Mouse (Mus musculus): ENCODE measurements at regions not wholly inside any gene's neighbourhood (a gene's known extent, or its start where the extent isn't known, plus 50 kb on each side); places are given as distances from the start of the nearest gene placed in this dataset.

- Histone ChIP-seq H3K36me3 (ENCODE audit: control insufficient read depth, insufficient read depth, low read length) (no peaks in the 10 kb centered on the region), H3K27ac (ENCODE audit: low read depth, low read length) (no peak overlapping the region), H3K4me2 (ENCODE audit: low read length) (no peak overlapping the region), H3K4me1 (ENCODE audit: control insufficient read depth, insufficient read depth, low read length) (no peaks in the 10 kb centered on the region), H3K27me3 (replicated peaks; ENCODE audit: control insufficient read depth, insufficient read depth, low read length) (no peaks in the 10 kb centered on the region), H3K4me3 (ENCODE audit: low read depth, low read length) (no peak overlapping the region), H3K9me3 (replicated peaks; ENCODE audit: control insufficient read depth, low read length) (no peaks in the 10 kb centered on the region), H3K9ac (ENCODE audit: low read length) (no peak overlapping the region)
- no peak for ATAC-seq
- no peak for DNase-seq (ENCODE audit: low spot score)
- 91% methylated on average over 1 of the region's 1 CpGs for WGBS
These were observed 252.5 kb downstream of the Tpm3-rs7 start for GRCm38 (mm10) chr14:113566885-113567284.

- H3K27ac ChIP-seq (ENCODE audit: low read depth, low read length): no peak overlapping the region
- no peak for DNase-seq (ENCODE audit: low spot score)
- H3K9ac ChIP-seq (ENCODE audit: low read length): no peak overlapping the region
- 84% methylated on average over 5 of the region's 5 CpGs for WGBS
- H3K9me3 ChIP-seq (replicated peaks; ENCODE audit: control insufficient read depth, low read length): no peaks in the 10 kb centered on the region
- ATAC-seq: no peak
- H3K4me3 ChIP-seq (ENCODE audit: low read depth, low read length): no peak overlapping the region
- H3K27me3 ChIP-seq (replicated peaks; ENCODE audit: control insufficient read depth, insufficient read depth, low read length): no peaks in the 10 kb centered on the region
- no peaks in the 10 kb centered on the region for H3K36me3 ChIP-seq (ENCODE audit: control insufficient read depth, insufficient read depth, low read length)
- no peak overlapping the region for H3K4me2 ChIP-seq (ENCODE audit: low read length)
- no peaks in the 10 kb centered on the region for H3K4me1 ChIP-seq (ENCODE audit: control insufficient read depth, insufficient read depth, low read length)
These were observed 276.4 kb downstream of the Tpm3-rs7 start for GRCm38 (mm10) chr14:113590811-113591210.

DNA sequence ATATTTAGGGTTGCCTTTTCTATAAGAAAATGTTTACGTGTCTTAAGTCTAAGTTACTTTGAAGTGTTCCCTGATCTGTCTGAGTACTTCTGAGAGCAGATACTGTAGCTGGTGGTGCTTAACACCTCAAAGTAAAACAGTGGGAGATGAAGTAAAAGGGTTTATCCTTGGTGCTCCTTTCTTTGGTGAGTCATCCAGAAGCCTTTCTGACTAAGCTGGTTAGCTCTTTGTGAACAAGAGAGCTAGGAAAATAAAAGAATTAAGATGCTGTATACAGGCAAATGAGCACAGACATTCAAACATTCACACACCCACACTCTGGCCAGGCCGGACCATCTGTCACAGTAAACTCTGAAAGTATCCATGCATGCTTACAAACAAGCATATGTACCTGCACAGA, 312.7 kb downstream of the Tpm3-rs7 start:
- 57% methylated on average over 2 of the region's 2 CpGs for WGBS
- Histone ChIP-seq H3K36me3 (ENCODE audit: control insufficient read depth, insufficient read depth, low read length) (no peaks in the 10 kb centered on the region), H3K27ac (ENCODE audit: low read depth, low read length) (no peak overlapping the region), H3K27me3 (replicated peaks; ENCODE audit: control insufficient read depth, insufficient read depth, low read length) (no peaks in the 10 kb centered on the region), H3K4me1 (ENCODE audit: control insufficient read depth, insufficient read depth, low read length) (no peaks in the 10 kb centered on the region), H3K9ac (ENCODE audit: low read length) (no peak overlapping the region), H3K4me2 (ENCODE audit: low read length) (no peak overlapping the region), H3K9me3 (replicated peaks; ENCODE audit: control insufficient read depth, low read length) (no peaks in the 10 kb centered on the region), H3K4me3 (ENCODE audit: low read depth, low read length) (no peak overlapping the region)
- DNase-seq (ENCODE audit: low spot score): no peak
- ATAC-seq: peak; percentile 34; the same call in 1 of the 2 replicates

DNA sequence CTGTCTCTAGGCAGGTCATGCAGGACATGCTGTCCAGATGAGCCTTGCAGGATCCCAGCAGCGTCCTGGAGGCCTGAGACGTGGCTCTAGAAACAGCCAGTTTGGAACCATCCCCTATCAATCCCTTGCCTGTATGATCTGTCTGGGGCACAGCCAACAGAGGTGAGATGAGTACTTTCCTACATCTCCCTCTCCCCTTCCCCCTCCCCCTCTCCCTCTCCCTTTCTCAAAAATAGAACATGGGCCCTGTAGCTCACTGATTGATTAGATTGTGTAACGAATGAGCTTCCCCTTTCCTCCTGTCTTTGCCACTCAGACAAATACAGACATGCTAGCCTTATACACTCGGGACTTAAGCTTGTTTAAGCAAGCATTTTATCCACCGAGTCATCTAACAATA, 336.9 kb downstream of the Tpm3-rs7 start:
- DNase-seq (ENCODE audit: low spot score) (no peak), ATAC-seq (no peak)
- no peak overlapping the region for H3K27ac ChIP-seq (ENCODE audit: low read depth, low read length)
- H3K4me3 ChIP-seq (ENCODE audit: low read depth, low read length): no peak overlapping the region
- no peak overlapping the region for H3K4me2 ChIP-seq (ENCODE audit: low read length)
- no peaks in the 10 kb centered on the region for H3K27me3 ChIP-seq (replicated peaks; ENCODE audit: control insufficient read depth, insufficient read depth, low read length)
- H3K9ac ChIP-seq (ENCODE audit: low read length): no peak overlapping the region
- WGBS: 84% methylated on average over 5 of the region's 5 CpGs
- no peaks in the 10 kb centered on the region for H3K9me3 ChIP-seq (replicated peaks; ENCODE audit: control insufficient read depth, low read length)
- no peaks in the 10 kb centered on the region for H3K4me1 ChIP-seq (ENCODE audit: control insufficient read depth, insufficient read depth, low read length)
- no peaks in the 10 kb centered on the region for H3K36me3 ChIP-seq (ENCODE audit: control insufficient read depth, insufficient read depth, low read length)

DNA sequence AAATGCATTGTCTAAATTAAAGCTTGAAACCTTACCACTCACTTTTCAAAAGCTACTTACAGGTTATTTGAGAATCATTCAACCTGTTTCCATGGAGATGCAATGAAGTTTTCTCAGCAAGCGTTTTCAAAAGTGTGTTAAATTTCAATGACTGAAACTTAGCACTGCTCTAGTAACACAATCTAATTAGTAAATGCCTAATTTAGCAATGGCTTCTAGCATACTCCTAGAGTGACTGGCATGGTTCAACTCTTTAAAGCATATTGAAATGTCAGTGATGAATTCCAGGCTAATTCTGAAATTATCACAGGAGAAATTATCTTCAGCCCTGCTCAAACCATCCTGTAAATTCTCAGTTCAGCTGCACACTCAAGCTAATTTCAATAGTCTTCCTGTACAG, 342.5 kb downstream of the Tpm3-rs7 start:
- H3K4me1 ChIP-seq (ENCODE audit: control insufficient read depth, insufficient read depth, low read length): no peaks in the 10 kb centered on the region
- no peaks in the 10 kb centered on the region for H3K27me3 ChIP-seq (replicated peaks; ENCODE audit: control insufficient read depth, insufficient read depth, low read length)
- whole genome bisulfite sequencing: 6% methylated on average over 1 of the region's 1 CpGs
- H3K36me3 ChIP-seq (ENCODE audit: control insufficient read depth, insufficient read depth, low read length): no peaks in the 10 kb centered on the region
- ATAC-seq: no peak
- H3K4me2 ChIP-seq (ENCODE audit: low read length): no peak overlapping the region
- DNase-seq (ENCODE audit: low spot score): peak; percentile 27
- no peaks in the 10 kb centered on the region for H3K9me3 ChIP-seq (replicated peaks; ENCODE audit: control insufficient read depth, low read length)
- H3K27ac ChIP-seq (ENCODE audit: low read depth, low read length): no peak overlapping the region
- no peak overlapping the region for H3K4me3 ChIP-seq (ENCODE audit: low read depth, low read length)
- H3K9ac ChIP-seq (ENCODE audit: low read length): no peak overlapping the region

- no peaks in the 10 kb centered on the region for H3K9me3 ChIP-seq (replicated peaks; ENCODE audit: control insufficient read depth, low read length)
- DNase-seq (ENCODE audit: low spot score): no peak
- no peak overlapping the region for H3K27ac ChIP-seq (ENCODE audit: low read depth, low read length)
- H3K4me1 ChIP-seq (ENCODE audit: control insufficient read depth, insufficient read depth, low read length): no peaks in the 10 kb centered on the region
- H3K27me3 ChIP-seq (replicated peaks; ENCODE audit: control insufficient read depth, insufficient read depth, low read length): no peaks in the 10 kb centered on the region
- H3K4me3 ChIP-seq (ENCODE audit: low read depth, low read length): no peak overlapping the region
- no peaks in the 10 kb centered on the region for H3K36me3 ChIP-seq (ENCODE audit: control insufficient read depth, insufficient read depth, low read length)
- no peak for ATAC-seq
- no peak overlapping the region for H3K4me2 ChIP-seq (ENCODE audit: low read length)
- H3K9ac ChIP-seq (ENCODE audit: low read length): no peak overlapping the region
- WGBS: 98% methylated on average over 1 of the region's 1 CpGs
These were observed 354.3 kb downstream of the Tpm3-rs7 start for GRCm38 (mm10) chr14:113668660-113669059.

DNA sequence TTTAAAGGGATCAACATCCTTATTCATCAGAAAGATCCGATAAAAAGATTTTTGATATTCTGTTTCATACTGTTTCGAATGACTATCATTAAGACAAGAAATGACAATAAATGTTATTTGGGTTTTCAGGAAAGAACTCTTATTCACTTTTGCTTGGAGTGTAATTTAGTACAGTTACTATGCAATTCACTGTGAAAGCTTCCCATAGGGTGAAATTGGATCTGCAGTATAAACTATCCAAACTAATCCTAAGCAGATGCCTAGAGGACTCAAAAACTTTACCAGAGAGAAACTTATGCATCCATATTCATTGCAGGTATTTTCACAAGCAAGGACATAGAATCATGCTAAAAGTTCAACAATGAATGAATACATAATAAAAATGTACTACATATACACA, 355.0 kb downstream of the Tpm3-rs7 start:
- Histone ChIP-seq H3K4me1 (ENCODE audit: control insufficient read depth, insufficient read depth, low read length) (no peaks in the 10 kb centered on the region), H3K36me3 (ENCODE audit: control insufficient read depth, insufficient read depth, low read length) (no peaks in the 10 kb centered on the region), H3K27me3 (replicated peaks; ENCODE audit: control insufficient read depth, insufficient read depth, low read length) (no peaks in the 10 kb centered on the region), H3K9me3 (replicated peaks; ENCODE audit: control insufficient read depth, low read length) (no peaks in the 10 kb centered on the region), H3K9ac (ENCODE audit: low read length) (no peak overlapping the region), H3K4me2 (ENCODE audit: low read length) (no peak overlapping the region), H3K27ac (ENCODE audit: low read depth, low read length) (no peak overlapping the region), H3K4me3 (ENCODE audit: low read depth, low read length) (no peak overlapping the region)
- ATAC-seq: no peak
- WGBS: 97% methylated on average over 2 of the region's 2 CpGs
- DNase-seq (ENCODE audit: low spot score): no peak

- no peaks in the 10 kb centered on the region for H3K36me3 ChIP-seq (ENCODE audit: control insufficient read depth, insufficient read depth, low read length)
- H3K4me3 ChIP-seq (ENCODE audit: low read depth, low read length): no peak overlapping the region
- WGBS: 75% methylated on average over 2 of the region's 2 CpGs
- H3K9me3 ChIP-seq (replicated peaks; ENCODE audit: control insufficient read depth, low read length): no peaks in the 10 kb centered on the region
- no peaks in the 10 kb centered on the region for H3K4me1 ChIP-seq (ENCODE audit: control insufficient read depth, insufficient read depth, low read length)
- no peak overlapping the region for H3K27ac ChIP-seq (ENCODE audit: low read depth, low read length)
- ATAC-seq (no peak), DNase-seq (ENCODE audit: low spot score) (no peak)
- no peak overlapping the region for H3K9ac ChIP-seq (ENCODE audit: low read length)
- no peak overlapping the region for H3K4me2 ChIP-seq (ENCODE audit: low read length)
- no peaks in the 10 kb centered on the region for H3K27me3 ChIP-seq (replicated peaks; ENCODE audit: control insufficient read depth, insufficient read depth, low read length)
These were observed 396.5 kb downstream of the Tpm3-rs7 start for GRCm38 (mm10) chr14:113710953-113711352.
